Mouse (Mus musculus) right cerebral cortex, postnatal 36 days (tissue): ENCODE results near the gene Gse1.
"Not testable (repeated sequence)": the region's sequence is repeated elsewhere in the genome, so short reads cannot be mapped to it uniquely, and the experiment has no call there.

Experiments
- DNase-seq, 2 experiments: peaks; one replicate each; pipeline ENCODE4 v3.0.0; 2022; ENCODE audit warnings: low spot score in 2 of 2, mixed read lengths in 1 of 2

Gene Gse1

DNA sequence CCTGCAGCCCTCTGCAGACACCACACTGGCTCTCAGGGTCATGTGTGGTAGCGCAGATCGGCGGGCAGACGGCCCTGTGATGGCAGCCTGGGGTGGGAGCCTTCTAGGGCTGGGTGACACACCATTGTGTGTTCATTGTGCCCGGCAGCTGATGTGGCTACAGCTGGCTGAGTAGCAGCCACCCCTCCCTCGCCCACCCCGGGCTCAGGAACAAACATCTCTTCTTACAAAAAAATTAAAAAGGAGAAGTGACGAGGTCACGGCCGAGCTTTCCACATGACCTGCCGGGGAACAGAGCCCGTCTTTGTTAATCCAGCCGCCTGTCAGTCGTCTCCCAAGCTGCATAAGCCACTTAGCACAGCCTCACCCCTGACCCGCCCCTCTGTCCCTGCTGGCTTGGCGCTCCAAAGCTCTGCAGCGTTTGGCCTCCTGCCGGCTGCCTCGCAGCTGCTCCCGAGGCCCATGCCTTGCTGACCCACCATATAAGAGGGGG lies 94.7 kb downstream of the Gse1 start:
- DNase-seq = peak; percentile 46 to 59

- no peak for DNase-seq
Observed at GRCm38 (mm10) chr8:120324555-120324954, 96.3 kb downstream of the Gse1 start.

- DNase-seq = no peak
Observed at GRCm38 (mm10) chr8:120325172-120325767, 97.0 kb downstream of the Gse1 start.

DNA sequence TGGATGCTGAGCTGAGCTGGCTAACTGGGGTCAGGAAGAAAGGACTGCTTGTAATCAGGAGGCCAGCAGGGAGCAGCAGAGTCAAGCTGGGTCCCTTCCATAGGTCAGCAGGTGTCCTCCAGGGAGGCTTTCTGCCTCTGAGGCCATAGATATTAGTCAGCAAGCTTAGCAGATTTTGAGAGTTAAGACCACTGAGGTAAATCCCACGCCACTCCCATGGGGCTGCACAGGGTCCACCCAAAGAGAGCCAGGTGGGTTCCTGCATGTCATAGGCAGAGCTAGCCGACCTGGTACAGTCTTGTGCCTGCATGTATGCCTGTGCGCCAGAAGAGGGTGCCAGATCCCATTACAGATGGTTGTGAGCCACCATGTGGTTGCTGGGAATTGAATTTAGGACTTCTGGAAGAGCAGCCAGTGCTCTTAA lies 98.9 kb downstream of the Gse1 start:
- no peak for DNase-seq

- DNase-seq = no peak
Observed at GRCm38 (mm10) chr8:120328361-120329022, 100.2 kb downstream of the Gse1 start.

GRCm38 (mm10) chr8:120329030-120329748 lies 100.9 kb downstream of the Gse1 start:
- DNase-seq = no peak

DNA sequence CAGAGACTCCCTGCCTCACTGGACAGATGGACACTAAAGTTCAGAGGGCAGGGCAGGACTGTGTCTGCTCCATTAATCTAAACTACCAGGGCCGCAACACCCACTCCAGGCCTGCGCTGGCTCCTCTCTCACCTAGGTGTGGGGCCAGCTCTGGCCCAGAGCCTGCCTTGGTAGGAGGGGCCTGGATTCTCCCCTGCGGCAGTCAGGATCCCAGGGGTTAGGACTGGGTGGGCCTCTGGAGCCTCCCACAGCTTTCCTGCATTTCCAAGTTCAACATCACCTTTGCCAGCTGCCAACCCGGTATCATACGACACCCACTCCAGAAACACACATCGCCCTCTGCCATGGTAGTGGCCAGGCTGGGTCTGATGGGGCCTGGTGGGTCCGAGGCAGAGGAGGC lies 102.8 kb downstream of the Gse1 start:
- DNase-seq = no peak

- DNase-seq = no peak
Observed at GRCm38 (mm10) chr8:120332379-120333229, 104.3 kb downstream of the Gse1 start.

DNA sequence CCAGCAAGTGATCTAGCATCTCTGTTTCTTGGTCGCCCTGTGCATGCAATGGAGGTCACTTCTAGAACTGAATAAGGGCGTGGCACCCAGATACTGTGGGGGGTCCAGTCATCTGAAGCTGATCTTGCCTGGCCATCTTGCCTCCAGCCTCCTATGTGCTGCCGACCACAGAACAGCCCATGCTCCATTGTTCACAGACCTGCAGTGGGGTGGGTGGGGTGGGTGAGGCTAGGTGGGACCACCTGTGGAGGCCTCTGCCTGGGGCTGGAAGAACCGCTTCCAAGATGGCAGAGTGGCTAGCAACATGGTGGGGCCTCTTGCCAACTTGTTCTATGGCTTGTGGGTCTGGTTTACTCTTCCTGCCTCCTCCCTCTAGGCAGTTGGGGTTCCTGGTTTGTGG lies 105.4 kb downstream of the Gse1 start:
- no peak for DNase-seq

GRCm38 (mm10) chr8:120334261-120334660 lies 106.0 kb downstream of the Gse1 start:
- not testable (repeated sequence) for DNase-seq

GRCm38 (mm10) chr8:120334878-120335261 lies 106.6 kb downstream of the Gse1 start:
- DNase-seq = no peak

- DNase-seq = no peak
Observed at GRCm38 (mm10) chr8:120335262-120336086, 107.2 kb downstream of the Gse1 start.

DNA sequence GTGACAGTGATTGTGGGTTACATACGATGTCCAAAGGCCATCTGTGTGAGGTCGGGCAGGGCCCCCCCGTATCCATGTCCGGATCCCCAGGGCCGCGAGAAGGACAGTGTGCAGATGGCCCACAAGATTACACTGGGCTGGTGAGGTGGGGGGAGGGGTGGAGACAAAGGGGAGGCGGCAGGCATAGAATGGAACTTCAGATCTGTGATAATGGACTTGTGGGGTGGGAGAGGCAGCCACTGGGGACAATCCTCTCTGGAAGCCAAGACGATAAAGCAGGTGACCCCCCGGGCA lies 107.8 kb downstream of the Gse1 start:
- no peak for DNase-seq

DNA sequence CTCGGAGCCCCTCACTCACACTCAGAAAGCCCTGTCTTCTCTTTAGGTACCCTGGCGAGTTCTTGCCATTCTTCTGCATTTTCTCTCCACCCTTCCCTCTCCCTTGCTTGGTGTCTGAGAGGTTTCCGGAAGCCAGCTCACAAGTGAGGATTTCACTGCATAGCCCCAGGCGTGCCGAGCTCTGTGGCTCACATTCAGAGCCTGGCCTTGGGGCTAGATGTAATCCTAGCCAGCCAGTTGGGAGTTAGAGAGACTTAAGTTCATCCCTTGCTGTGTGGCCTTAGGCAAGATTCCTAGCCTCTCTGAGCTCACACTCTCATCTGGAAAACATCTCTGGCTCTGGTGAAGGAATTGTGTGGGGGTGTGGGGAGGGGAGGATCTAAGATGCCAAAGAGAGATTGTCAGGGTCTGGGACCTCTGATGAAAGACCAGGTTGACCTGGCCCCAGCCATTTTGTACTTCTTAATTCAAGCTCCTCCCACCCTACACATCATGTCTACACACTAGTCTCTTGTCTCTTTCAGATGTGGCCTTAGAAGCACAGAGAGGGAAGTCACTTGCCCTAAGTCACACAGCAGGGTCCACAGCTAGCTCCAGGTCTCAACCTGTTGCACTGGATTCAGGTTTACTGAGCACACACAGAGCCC lies 108.8 kb downstream of the Gse1 start:
- no peak for DNase-seq

DNA sequence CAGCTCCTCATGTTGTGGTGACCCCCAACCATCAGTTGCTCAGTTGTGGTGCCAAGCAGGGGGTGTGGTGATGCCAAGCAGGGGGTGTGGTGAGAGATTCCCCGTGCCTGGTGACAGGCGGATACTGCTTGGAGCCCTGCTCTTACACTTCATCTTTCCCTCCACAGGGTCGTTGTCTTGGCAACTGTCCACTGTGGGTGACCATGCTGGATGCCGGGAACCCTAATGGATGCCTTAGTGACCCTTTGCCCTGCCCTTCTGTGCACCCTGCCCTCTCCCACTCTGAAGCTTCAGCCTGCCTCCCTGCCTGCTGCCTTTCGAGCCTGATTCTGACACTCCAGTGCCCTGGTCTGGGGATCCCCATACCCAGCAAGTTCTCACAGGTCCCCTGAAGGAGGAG lies 109.4 kb downstream of the Gse1 start:
- no peak for DNase-seq

DNA sequence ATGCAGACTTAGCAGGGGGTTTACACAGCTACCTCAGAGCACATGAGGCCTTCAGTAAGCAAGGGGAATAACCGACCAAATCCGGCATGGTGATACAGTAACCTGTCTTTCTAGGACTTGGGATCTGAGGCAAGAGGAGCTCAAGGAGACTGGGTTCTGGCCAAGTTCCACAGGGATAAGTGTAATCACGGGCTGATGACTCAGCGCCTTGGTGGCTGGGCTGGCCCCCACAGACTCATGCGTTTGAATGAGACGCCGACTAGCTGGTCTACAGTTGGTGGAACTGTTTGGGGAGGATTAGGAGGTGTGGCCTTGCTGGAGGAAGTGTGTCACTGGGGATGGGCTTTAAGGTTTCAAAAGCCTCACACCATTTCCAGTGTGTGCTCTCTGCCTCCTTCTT lies 110.4 kb downstream of the Gse1 start:
- DNase-seq = no peak

GRCm38 (mm10) chr8:120339743-120340142 lies 111.5 kb downstream of the Gse1 start:
- DNase-seq = no peak

- no peak for DNase-seq
Observed at GRCm38 (mm10) chr8:120341124-120341523, 112.9 kb downstream of the Gse1 start.

GRCm38 (mm10) chr8:120342847-120343548 lies 114.7 kb downstream of the Gse1 start:
- no peak for DNase-seq

DNA sequence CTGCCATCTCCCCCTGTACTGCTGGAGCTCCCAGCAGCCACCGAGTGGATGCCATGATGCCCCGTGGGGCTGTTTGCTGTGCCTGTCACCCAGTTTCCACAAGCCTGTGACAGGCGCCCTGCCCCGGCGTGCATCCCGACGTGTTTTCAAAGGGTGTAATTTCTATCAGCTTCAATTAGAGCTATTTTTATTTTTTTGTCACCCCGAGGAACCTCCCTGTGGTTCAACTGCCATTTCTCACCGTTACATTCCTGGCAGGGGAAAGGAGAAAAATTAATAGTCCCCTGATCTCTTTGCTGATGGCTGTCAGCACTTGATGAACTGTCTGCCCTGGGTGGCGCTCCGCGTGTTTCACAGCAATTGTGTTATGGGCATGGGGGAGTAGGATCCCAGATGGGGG lies 115.3 kb downstream of the Gse1 start:
- no peak for DNase-seq
